Mouse (Mus musculus) activated CD4-positive, CD25-positive, alpha-beta regulatory T cell (primary cell): ENCODE measurements around the gene Ralgps2. TPM values are rescaled to one million over a fixed set of nuclear protein-coding genes. Genes with fewer than 3 reads are reported as not detected.

ENCODE experiments used
- polyA plus RNA-seq, 2 experiments: library from polyadenylated mRNA; unstranded; fragments of 100-300 nt; shearing (Covaris generic); gene quantifications; one replicate each; pipeline ENCODE4 v1.2.1; 2017

Gene Ralgps2
- polyA plus RNA-seq, result 10 to 100 TPM; 43.6 to 69.5 TPM

GRCm38 (mm10) chr1:156939251-156940141 lies at the start of gene Ralgps2:
Gene Ralgps2 (minus strand): TSS chr1:156939626.

GRCm38 (mm10) chr1:156838177-156838576 lies 101.2 kb downstream of the Ralgps2 start, which contains the start of gene Angptl1:
Gene Angptl1 (plus strand): TSS chr1:156838562.

Other genes with a start within 250 kb of the Ralgps2 start
- gene Fam20b, start 220.5 kb downstream of the Ralgps2 start, polyA plus RNA-seq, result 10 to 100 TPM; 17.8 to 22.9 TPM
- gene Angptl1, start 101.1 kb downstream of the Ralgps2 start, polyA plus RNA-seq, result 1 to 10 TPM in 1 of 2 experiments, under 1 TPM in 1; 0.06 to 1.0 TPM
- gene Tex35, start 169.1 kb upstream of the Ralgps2 start, polyA plus RNA-seq, result 1 to 10 TPM in 1 of 2 experiments, under 1 TPM in 1; 0.56 to 8.2 TPM